ENCODE assay signal across 16 mouse cellular contexts in genomic region chr1:104578123-104578522, GRCm38 (mm10).
"Had no signal": no experiment of that assay in that cellular context is flagged by ENCODE, and none has a peak within 500 bp of the region (broad histone marks: within the 10 kb centered on the region; RNA-seq: fewer than 3 reads in every experiment).

No protein-coding gene starts in this region.

- H3K36me3 ChIP-seq: liver, embryonic 13.5 days; midbrain, embryonic 15.5 days; neural tube, embryonic 13.5 days; stomach, embryonic 15.5 days had no signal

- H3K4me1 ChIP-seq: liver, embryonic 13.5 days; midbrain, embryonic 15.5 days; neural tube, embryonic 13.5 days; stomach, embryonic 15.5 days had no signal

- H3K4me2 ChIP-seq: liver, embryonic 13.5 days; midbrain, embryonic 11.5 days; midbrain, embryonic 15.5 days; neural tube, embryonic 13.5 days; stomach, embryonic 15.5 days had no signal

- H3K27ac ChIP-seq: kidney, postnatal 0 days; layer of hippocampus, adult 2 months; liver, embryonic 13.5 days; midbrain, embryonic 15.5 days; neural tube, embryonic 13.5 days; stomach, embryonic 15.5 days had no signal

- H3K9me3 ChIP-seq: liver, embryonic 13.5 days; midbrain, embryonic 15.5 days; neural tube, embryonic 13.5 days; stomach, embryonic 15.5 days had no signal

- ATAC-seq: midbrain, embryonic 15.5 days had no signal

- H3K4me3 ChIP-seq: layer of hippocampus, adult 2 months; liver, embryonic 13.5 days; midbrain, embryonic 15.5 days; myocyte; neural tube, embryonic 13.5 days; stomach, embryonic 15.5 days had no signal

- H3K9ac ChIP-seq: liver, embryonic 13.5 days; midbrain, embryonic 15.5 days; neural tube, embryonic 13.5 days; stomach, embryonic 15.5 days had no signal

- H3K27me3 ChIP-seq: liver, embryonic 13.5 days; midbrain, embryonic 15.5 days; neural tube, embryonic 13.5 days; stomach, embryonic 15.5 days had no signal

- DNase-seq: kidney, postnatal 25 days; liver, embryonic 13.5 days; lung, adult 2 months; lung, postnatal 14 days; lung, postnatal 4 days; retina, postnatal 1 day; right cerebral cortex, postnatal 25 days; spleen, adult 18-20 months; thymus, postnatal 25 days had no signal
